Mouse (Mus musculus) neural tube, embryonic 15.5 days (tissue): Measurements from ENCODE around the gene Tbc1d2b. TPM values are rescaled to one million over a fixed set of nuclear protein-coding genes. Genes with fewer than 3 reads are reported as not detected.

Source experiments
- ATAC-seq: fragments of 200-750 bp; cut with Nextera tagmentation; 2 replicates; pipeline ENCODE4 v1.8.0; 2017; ENCODE audit warnings: mild to moderate bottlenecking, moderate TSS enrichment, moderate library complexity; ENCODE audit not compliant: low FRiP score
- H3K27ac ChIP-seq: fragments of 300-500 bp; sonication (generic); replicated peaks from 2 replicates; pipeline ENCODE4 v1.5.1; 2015; ENCODE audit warnings: mild to moderate bottlenecking, inconsistent platforms
- H3K27me3 ChIP-seq: fragments of 300-500 bp; sonication (generic); replicated peaks from 2 replicates; pipeline ENCODE4 v1.6.1; 2015; ENCODE audit warnings: inconsistent platforms
- H3K36me3 ChIP-seq: fragments of 300-500 bp; sonication (generic); 2 replicates; pipeline ENCODE4 v1.6.1; 2015; ENCODE audit warnings: inconsistent platforms
- H3K4me1 ChIP-seq: fragments of 300-500 bp; sonication (generic); 2 replicates; pipeline ENCODE4 v1.6.1; 2015; ENCODE audit warnings: inconsistent platforms
- H3K4me2 ChIP-seq: fragments of 300-500 bp; sonication (generic); 2 replicates; pipeline ENCODE4 v1.6.1; 2015; ENCODE audit warnings: inconsistent platforms, mild to moderate bottlenecking, moderate library complexity
- H3K4me3 ChIP-seq: fragments of 300-500 bp; sonication (generic); replicated peaks from 2 replicates; pipeline ENCODE4 v1.5.1; 2015; ENCODE audit warnings: mild to moderate bottlenecking, inconsistent platforms
- H3K9ac ChIP-seq: fragments of 300-500 bp; sonication (generic); replicated peaks from 2 replicates; pipeline ENCODE4 v1.6.1; 2015; ENCODE audit warnings: mild to moderate bottlenecking, inconsistent platforms
- H3K9me3 ChIP-seq: fragments of 300-500 bp; sonication (generic); replicated peaks from 2 replicates; pipeline ENCODE4 v1.6.1; 2016; ENCODE audit warnings: inconsistent platforms
- WGBS: fragments of 180-500 bp; shearing (Covaris S2); methylation state at CpG from one replicate; pipeline ENCODE4 v1.1.7; 2015; ENCODE audit warnings: mixed read lengths; 5-methylcytosine and 5-hydroxymethylcytosine counted together
- polyA plus RNA-seq: library from polyadenylated mRNA; unstranded; fragments of >200 nt; fragmentation: Nextera tagmentation; extraction: Ambion mirVana; gene quantifications from 2 replicates; pipeline ENCODE4 v1.2.1, GENCODE M21; 2015

Gene Tbc1d2b
- polyA plus RNA-seq, 1 experiment from 2014 or later = 6.1 TPM

- no peak overlapping the region for H3K4me2 ChIP-seq
- H3K4me3 ChIP-seq = no peak overlapping the region
- H3K27ac ChIP-seq = no peak overlapping the region
- H3K9me3 ChIP-seq = no peaks in the 10 kb centered on the region
- H3K4me1 ChIP-seq = no peaks in the 10 kb centered on the region
- H3K27me3 ChIP-seq = no peaks in the 10 kb centered on the region
- no peak overlapping the region for H3K9ac ChIP-seq
- H3K36me3 ChIP-seq = peaks cover 18% of the 10 kb centered on the region
- 91% methylated on average over 9 of the region's 9 CpGs for WGBS
- ATAC-seq = no peak
Measured at GRCm38 (mm10) chr9:90237232-90238062, 33.2 kb downstream of the Tbc1d2b start.

- no peak for ATAC-seq
- Histone ChIP-seq H3K27ac (no peak overlapping the region), H3K36me3 (peaks cover 18% of the 10 kb centered on the region), H3K4me3 (no peak overlapping the region), H3K4me1 (no peaks in the 10 kb centered on the region), H3K27me3 (no peaks in the 10 kb centered on the region), H3K9me3 (no peaks in the 10 kb centered on the region), H3K4me2 (no peak overlapping the region), H3K9ac (no peak overlapping the region)
- WGBS = 97% methylated on average over 5 of the region's 5 CpGs
Measured at GRCm38 (mm10) chr9:90236817-90237216, 33.8 kb downstream of the Tbc1d2b start.

GRCm38 (mm10) chr9:90235258-90235882, 35.2 kb downstream of the Tbc1d2b start:
- no peaks in the 10 kb centered on the region for H3K4me1 ChIP-seq
- H3K27ac ChIP-seq = no peak overlapping the region
- H3K27me3 ChIP-seq = no peaks in the 10 kb centered on the region
- no peak overlapping the region for H3K4me3 ChIP-seq
- H3K36me3 ChIP-seq = peaks cover 18% of the 10 kb centered on the region
- WGBS = 92% methylated on average over 10 of the region's 10 CpGs
- no peaks in the 10 kb centered on the region for H3K9me3 ChIP-seq
- no peak overlapping the region for H3K9ac ChIP-seq
- ATAC-seq = no peak
- no peak overlapping the region for H3K4me2 ChIP-seq

- Histone ChIP-seq H3K27me3 (no peaks in the 10 kb centered on the region), H3K4me2 (no peak overlapping the region), H3K4me1 (no peaks in the 10 kb centered on the region), H3K27ac (no peak overlapping the region), H3K36me3 (peaks cover 15% of the 10 kb centered on the region), H3K4me3 (no peak overlapping the region), H3K9ac (no peak overlapping the region), H3K9me3 (no peaks in the 10 kb centered on the region)
- no peak for ATAC-seq
- WGBS = 94% methylated on average over 5 of the region's 5 CpGs
Measured at GRCm38 (mm10) chr9:90234786-90235185, 35.8 kb downstream of the Tbc1d2b start.

- no peak for ATAC-seq
- Histone ChIP-seq H3K9me3 (no peaks in the 10 kb centered on the region), H3K4me3 (no peak overlapping the region), H3K9ac (no peak overlapping the region), H3K27me3 (no peaks in the 10 kb centered on the region), H3K4me2 (no peak overlapping the region), H3K4me1 (no peaks in the 10 kb centered on the region), H3K27ac (no peak overlapping the region), H3K36me3 (peaks cover 8% of the 10 kb centered on the region)
- 91% methylated on average over 5 of the region's 5 CpGs for WGBS
Measured at GRCm38 (mm10) chr9:90233906-90234419, 36.6 kb downstream of the Tbc1d2b start.

GRCm38 (mm10) chr9:90232781-90233690, 37.6 kb downstream of the Tbc1d2b start:
- Histone ChIP-seq H3K4me1 (no peaks in the 10 kb centered on the region), H3K27me3 (no peaks in the 10 kb centered on the region), H3K9ac (no peak overlapping the region), H3K4me2 (no peak overlapping the region), H3K9me3 (no peaks in the 10 kb centered on the region), H3K27ac (no peak overlapping the region), H3K4me3 (no peak overlapping the region), H3K36me3 (peaks cover 7% of the 10 kb centered on the region; the same call in 1 of the 2 replicates)
- ATAC-seq = no peak
- 88% methylated on average over 8 of the region's 8 CpGs for WGBS

- Histone ChIP-seq H3K4me1 (no peaks in the 10 kb centered on the region), H3K4me3 (no peak overlapping the region), H3K36me3 (peaks cover 24% of the 10 kb centered on the region), H3K27me3 (no peaks in the 10 kb centered on the region), H3K4me2 (no peak overlapping the region), H3K9ac (no peak overlapping the region), H3K27ac (no peak overlapping the region), H3K9me3 (no peaks in the 10 kb centered on the region)
- ATAC-seq = no peak
- WGBS = 88% methylated on average over 12 of the region's 12 CpGs
Measured at GRCm38 (mm10) chr9:90227171-90227570, 43.4 kb downstream of the Tbc1d2b start.

GRCm38 (mm10) chr9:90226742-90227096, 43.9 kb downstream of the Tbc1d2b start:
- Histone ChIP-seq H3K4me1 (no peaks in the 10 kb centered on the region), H3K27me3 (no peaks in the 10 kb centered on the region), H3K9ac (no peak overlapping the region), H3K36me3 (peaks cover 28% of the 10 kb centered on the region), H3K4me2 (no peak overlapping the region), H3K4me3 (no peak overlapping the region), H3K27ac (no peak overlapping the region), H3K9me3 (no peaks in the 10 kb centered on the region)
- 87% methylated on average over 2 of the region's 2 CpGs for WGBS
- no peak for ATAC-seq

GRCm38 (mm10) chr9:90226081-90226741, 44.4 kb downstream of the Tbc1d2b start:
- Histone ChIP-seq H3K36me3 (peaks cover 28% of the 10 kb centered on the region), H3K9me3 (no peaks in the 10 kb centered on the region), H3K4me3 (no peak overlapping the region), H3K9ac (no peak overlapping the region), H3K4me2 (no peak overlapping the region), H3K27me3 (no peaks in the 10 kb centered on the region), H3K4me1 (no peaks in the 10 kb centered on the region), H3K27ac (no peak overlapping the region)
- ATAC-seq = no peak
- WGBS = 84% methylated on average over 21 of the region's 21 CpGs

GRCm38 (mm10) chr9:90222275-90222674, 48.3 kb downstream of the Tbc1d2b start:
- peaks cover 44% of the 10 kb centered on the region for H3K36me3 ChIP-seq
- no peak for ATAC-seq
- H3K4me3 ChIP-seq = no peak overlapping the region

GRCm38 (mm10) chr9:90217501-90217900, 53.1 kb downstream of the Tbc1d2b start:
- Histone ChIP-seq H3K4me1 (no peaks in the 10 kb centered on the region), H3K9me3 (no peaks in the 10 kb centered on the region), H3K27me3 (no peaks in the 10 kb centered on the region), H3K4me3 (no peak overlapping the region), H3K36me3 (peaks cover 57% of the 10 kb centered on the region), H3K27ac (no peak overlapping the region), H3K4me2 (no peak overlapping the region), H3K9ac (no peak overlapping the region)
- no peak for ATAC-seq
- 58% methylated on average over 4 of the region's 4 CpGs for WGBS

More at GRCm38 (mm10) chr9:90222275-90222674, 48.3 kb downstream of the Tbc1d2b start:
- H3K4me1 ChIP-seq = no peaks in the 10 kb centered on the region
- WGBS = 86% methylated on average over 3 of the region's 3 CpGs
- no peaks in the 10 kb centered on the region for H3K9me3 ChIP-seq
- H3K9ac ChIP-seq = no peak overlapping the region
- no peak overlapping the region for H3K4me2 ChIP-seq
- no peaks in the 10 kb centered on the region for H3K27me3 ChIP-seq
- no peak overlapping the region for H3K27ac ChIP-seq
